Mouse (Mus musculus): ENCODE measurements around the gene Fam114a2.

DNA sequence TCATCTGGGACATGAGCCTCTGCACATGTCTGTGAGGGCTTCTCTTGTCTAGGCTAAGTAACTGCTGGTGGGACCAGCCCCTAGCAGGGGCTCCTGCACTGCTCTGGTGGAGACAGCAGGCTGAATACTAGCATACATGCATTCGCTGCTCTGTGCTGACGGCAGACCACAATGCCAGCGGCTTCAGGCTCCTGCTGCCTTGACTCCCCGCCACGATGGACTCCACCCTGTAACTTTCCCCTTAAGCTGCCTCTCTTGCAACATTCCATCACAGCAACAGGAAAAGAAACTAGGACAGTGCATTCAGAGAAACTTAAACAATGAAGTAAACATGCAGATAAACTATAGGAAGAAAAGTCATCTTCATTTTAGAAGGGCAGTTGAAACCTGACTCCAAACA lies 30.0 kb downstream of the Fam114a2 start:
- TF ChIP-seq GATA1 (IDR thresholded peaks at IDR 0.05; ENCODE audit: low read length) (no peak), TAL1 (IDR thresholded peaks at IDR 0.05; ENCODE audit: low read length) (no peak)
